Mouse (Mus musculus) midbrain, embryonic 11.5 days (tissue): ENCODE results near the gene ccdc198. TPM values are rescaled to one million over a fixed set of nuclear protein-coding genes. Genes with fewer than 3 reads are reported as not detected.

Source experiments
- ATAC-seq: fragments of 200-750 bp; cut with Nextera tagmentation; 2 replicates; pipeline ENCODE4 v1.8.0; 2017; ENCODE audit warnings: moderate TSS enrichment, moderate library complexity; ENCODE audit not compliant: low FRiP score
- DNase-seq: peaks from one replicate; pipeline ENCODE4 v3.0.0; 2015; ENCODE audit warnings: low spot score; ENCODE audit errors: missing footprints
- H3K27ac ChIP-seq: fragments of 300-500 bp; sonication (generic); 2 replicates; pipeline ENCODE4 v1.5.1; 2014; ENCODE audit warnings: low read depth, low read length
- H3K27me3 ChIP-seq: fragments of 300-500 bp; sonication (generic); 2 replicates; pipeline ENCODE4 v1.6.1; 2014; ENCODE audit warnings: mild to moderate bottlenecking, low read length, moderate library complexity, mixed read lengths; ENCODE audit not compliant: control insufficient read depth, insufficient read depth
- H3K36me3 ChIP-seq: fragments of 300-500 bp; sonication (generic); 2 replicates; pipeline ENCODE4 v1.6.1; 2014; ENCODE audit warnings: mild to moderate bottlenecking, low read length, moderate library complexity, mixed read lengths; ENCODE audit not compliant: control insufficient read depth, insufficient read depth
- H3K4me1 ChIP-seq: fragments of 300-500 bp; sonication (generic); 2 replicates; pipeline ENCODE4 v1.6.1; 2014; ENCODE audit warnings: low read length; ENCODE audit not compliant: control insufficient read depth, insufficient read depth
- H3K4me2 ChIP-seq: fragments of 300-500 bp; sonication (generic); 2 replicates; pipeline ENCODE4 v1.6.1; 2014; ENCODE audit warnings: mild to moderate bottlenecking, moderate library complexity
- H3K4me3 ChIP-seq: fragments of 300-500 bp; sonication (generic); 2 replicates; pipeline ENCODE4 v1.5.1; 2014; ENCODE audit warnings: low read depth, low read length
- H3K9ac ChIP-seq: fragments of 300-500 bp; sonication (generic); 2 replicates; pipeline ENCODE4 v1.6.1; 2014; ENCODE audit warnings: low read length
- H3K9me3 ChIP-seq: fragments of 300-500 bp; sonication (generic); 2 replicates; pipeline ENCODE4 v1.6.1; 2016; ENCODE audit warnings: low read length; ENCODE audit not compliant: control insufficient read depth
- WGBS: fragments of 180-500 bp; shearing (Covaris S2); extraction: QIAGEN DNeasy Blood & Tissue Kit; methylation state at CpG from one replicate; pipeline ENCODE4 v1.1.7; 2014; 5-methylcytosine and 5-hydroxymethylcytosine counted together
- polyA plus RNA-seq: library from polyadenylated mRNA; unstranded; fragments of >200 nt; fragmentation: Nextera tagmentation; extraction: Ambion mirVana; gene quantifications from 2 replicates; pipeline ENCODE4 v1.2.1, GENCODE M21; 2014

The ccdc198 gene
- polyA plus RNA-seq, 1 experiment from 2014 or later: 0.10 TPM

DNA sequence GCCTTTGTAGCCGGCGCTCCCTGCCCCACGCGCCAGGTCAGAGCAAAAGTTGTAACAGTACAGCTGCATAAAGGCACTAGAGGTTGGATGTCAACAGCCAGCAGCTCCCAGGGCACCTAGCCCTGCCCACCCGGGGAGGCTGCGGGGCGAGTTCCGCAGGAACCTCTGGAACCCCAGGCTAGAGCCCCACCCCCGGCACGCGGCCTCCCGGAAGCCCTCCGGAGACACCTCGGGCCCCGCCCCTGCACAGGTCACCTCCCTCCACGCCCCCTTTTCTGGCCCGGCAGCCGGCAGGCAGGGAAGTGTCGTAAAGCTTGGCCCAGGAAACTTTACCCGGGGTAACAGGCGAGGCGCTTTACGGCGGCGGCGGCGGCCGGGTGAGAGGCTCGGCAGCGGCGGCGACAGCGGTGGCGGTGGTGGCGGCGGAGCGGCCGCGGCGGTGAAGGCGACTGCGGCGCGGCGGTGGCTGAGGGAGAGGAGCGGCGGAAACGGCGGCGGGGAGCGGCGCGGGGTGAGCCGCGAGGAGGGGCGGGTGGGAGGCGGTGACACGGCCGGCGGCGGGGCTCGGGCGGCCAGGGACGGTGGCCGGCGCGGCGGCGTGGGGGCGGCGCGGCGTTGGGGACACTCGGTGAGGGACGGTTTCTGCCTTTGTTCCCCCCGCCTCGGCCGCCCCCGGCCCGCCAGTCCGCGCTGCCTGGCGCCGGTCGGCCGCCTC is 73.2 kb downstream of the ccdc198 start, which contains the start of gene Naa30:
Naa30 (plus strand) TSS at position 360 of the 715 bp plus-strand sequence.
- peak within 1 kb of the TSS; percentile 78 for H3K27ac ChIP-seq
- H3K27me3 ChIP-seq: no peaks in the 10 kb centered on the region
- H3K4me3 ChIP-seq: peak within 1 kb of the TSS; percentile 97
- no peaks in the 10 kb centered on the region for H3K9me3 ChIP-seq
- H3K9ac ChIP-seq: peak within 1 kb of the TSS; percentile 97
- under 1% methylated on average over 59 of the region's 86 CpGs for WGBS
- H3K4me1 ChIP-seq: peaks cover 25% of the 10 kb centered on the region
- H3K4me2 ChIP-seq: peak within 1 kb of the TSS; percentile 83
- H3K36me3 ChIP-seq: no peaks in the 10 kb centered on the region
- ATAC-seq (peak; percentile 94), DNase-seq (peak; percentile 99)

GRCm38 (mm10) chr14:49171286-49171685 is 74.0 kb downstream of the ccdc198 start:
- Histone ChIP-seq H3K27ac (no peak overlapping the region), H3K27me3 (no peaks in the 10 kb centered on the region)
- peak; percentile 19 for ATAC-seq

More at GRCm38 (mm10) chr14:49171286-49171685, 74.0 kb downstream of the ccdc198 start:
- peaks cover 25% of the 10 kb centered on the region for H3K4me1 ChIP-seq
- H3K4me2 ChIP-seq: peak overlapping the region; percentile 67
- 28% methylated on average over 8 of the region's 8 CpGs for WGBS
- H3K4me3 ChIP-seq: peak overlapping the region; percentile 97
- H3K9me3 ChIP-seq: no peaks in the 10 kb centered on the region
- no peaks in the 10 kb centered on the region for H3K36me3 ChIP-seq
- H3K9ac ChIP-seq: peak overlapping the region; percentile 97
- DNase-seq: peak; percentile 87

Other genes with a start within 250 kb of the ccdc198 start
- gene Ap5m1, start 179.4 kb downstream of the ccdc198 start, polyA plus RNA-seq: 40.0 and 41.1 TPM in 2 replicates
- 112 and 134 TPM in 2 replicates for gene Exoc5, start 178.8 kb downstream of the ccdc198 start, polyA plus RNA-seq
- gene Naa30, start 73.2 kb downstream of the ccdc198 start, polyA plus RNA-seq: 18.1 and 19.4 TPM in 2 replicates